Mouse (Mus musculus) megakaryocyte, adult 5-6 weeks (primary cell): Measurements from ENCODE around the gene Gm14139. TPM values are rescaled to one million over a fixed set of nuclear protein-coding genes. Genes with fewer than 3 reads are reported as not detected.
"Not testable (repeated sequence)": the region's sequence is repeated elsewhere in the genome, so short reads cannot be mapped to it uniquely, and the experiment has no call there.

ENCODE experiments used
- ATAC-seq: 2 replicates; pipeline ENCODE4 v1.8.0; 2016; ENCODE audit warnings: mild to moderate bottlenecking, inconsistent platforms; ENCODE audit not compliant: poor library complexity, severe bottlenecking
- total RNA-seq, 2 experiments: library from RNA; stranded (forward) in 1 of 2; stranded (reverse) in 1 of 2; fragments of 153-499, 151-499 nt in 1 of 2; fragments of 221-1000, 200-1000 nt in 1 of 2; gene quantifications; 2 replicates each; pipeline versions ENCODE4 v1.2.3 to v1.2.4; 2015 to 2017

Gene Gm14139
- total RNA-seq (2015) (not detected in 2 replicates), total RNA-seq (2017) (not detected in 2 replicates)

GRCm38 (mm10) chr2:150181570-150181999 is at the start of gene Gm14139:
Gene Gm14139 (plus strand): TSS chr2:150181755.
- ATAC-seq = not testable (repeated sequence)

GRCm38 (mm10) chr2:150132002-150132401 is 49.6 kb upstream of the Gm14139 start:
- peak; percentile 46 for ATAC-seq

GRCm38 (mm10) chr2:150132773-150133172 is 48.8 kb upstream of the Gm14139 start:
- no peak for ATAC-seq

GRCm38 (mm10) chr2:150136435-150136897 is 45.1 kb upstream of the Gm14139 start, which contains the start of gene Zfp120:
Gene Zfp120 (minus strand): TSS chr2:150136708.
- ATAC-seq = peak; percentile 89

- ATAC-seq = no peak
Observed at GRCm38 (mm10) chr2:150166703-150167102, 14.9 kb upstream of the Gm14139 start.

GRCm38 (mm10) chr2:150173833-150174232 is 7.7 kb upstream of the Gm14139 start:
- ATAC-seq = no peak

DNA sequence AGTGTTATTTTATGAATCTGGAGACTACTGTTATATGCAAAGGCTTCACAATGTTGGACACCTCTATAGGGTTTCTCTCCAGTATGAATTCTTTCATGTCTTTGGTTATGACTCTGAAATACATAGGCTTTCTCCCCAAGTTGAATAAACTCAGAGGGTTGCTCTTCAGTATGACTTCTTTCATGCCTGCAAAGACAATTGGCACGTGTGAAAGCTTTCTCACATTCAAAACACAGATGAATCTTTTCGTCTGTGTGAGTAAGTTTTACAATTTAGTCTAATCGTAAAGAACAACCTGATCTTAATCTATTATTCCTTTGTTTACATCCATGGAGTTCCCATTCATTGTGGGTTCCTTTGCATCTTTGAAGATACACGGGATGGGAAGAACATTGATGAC is 2.0 kb upstream of the Gm14139 start, which contains the start of gene Gm10770:
Gene Gm10770 (minus strand): TSS at position 101 of the 400 bp plus-strand sequence.
- not testable (repeated sequence) for ATAC-seq

- ATAC-seq = not testable (repeated sequence)
Observed at GRCm38 (mm10) chr2:150181046-150181445, 509 bp upstream of the Gm14139 start.

- peak; percentile 87 for ATAC-seq
Observed at GRCm38 (mm10) chr2:150217600-150218362, 36.2 kb downstream of the Gm14139 start, which contains the start of gene Zfp937. Gene Zfp937 (plus strand): TSS chr2:150218073.

GRCm38 (mm10) chr2:150218363-150218725 is 36.8 kb downstream of the Gm14139 start:
- not testable (repeated sequence) for ATAC-seq

GRCm38 (mm10) chr2:150223263-150223662 is 41.7 kb downstream of the Gm14139 start:
- ATAC-seq = not testable (repeated sequence)

Other genes with a start within 250 kb of the Gm14139 start
- 18.4 and 25.2 TPM in 2 replicates for gene Zfp120, start 45.0 kb upstream of the Gm14139 start, total RNA-seq (2015)
- 31.3 and 42.7 TPM in 2 replicates for gene Zfp120, start 45.0 kb upstream of the Gm14139 start, total RNA-seq (2017)
- not detected in 2 replicates for gene Gm10770, start 2.1 kb upstream of the Gm14139 start, total RNA-seq (2015)
- gene Gm10770, start 2.1 kb upstream of the Gm14139 start, total RNA-seq (2017) = not detected in 2 replicates
- 1.8 and 2.5 TPM in 2 replicates for gene Zfp937, start 36.3 kb downstream of the Gm14139 start, total RNA-seq (2015)
- gene Zfp937, start 36.3 kb downstream of the Gm14139 start, total RNA-seq (2017) = 2.2 and 2.8 TPM in 2 replicates
- 2.8 and 4.4 TPM in 2 replicates for gene Gm21994, start 73.8 kb downstream of the Gm14139 start, total RNA-seq (2015)
- 3.5 and 6.2 TPM in 2 replicates for gene Gm21994, start 73.8 kb downstream of the Gm14139 start, total RNA-seq (2017)
- not detected in 2 replicates for gene Gm14124, start 75.8 kb downstream of the Gm14139 start, total RNA-seq (2015)
- not detected in 2 replicates for gene Gm14124, start 75.8 kb downstream of the Gm14139 start, total RNA-seq (2017)
- gene Gm10130, start 141.9 kb downstream of the Gm14139 start, total RNA-seq (2015) = 1.7 TPM in 1 of 2 replicates, not detected in the other
- 1.6 and 2.2 TPM in 2 replicates for gene Gm10130, start 141.9 kb downstream of the Gm14139 start, total RNA-seq (2017)
- gene 3300002I08Rik, start 181.0 kb downstream of the Gm14139 start, total RNA-seq (2015) = 2.7 and 5.6 TPM in 2 replicates
- 7.2 and 11.2 TPM in 2 replicates for gene 3300002I08Rik, start 181.0 kb downstream of the Gm14139 start, total RNA-seq (2017)